Mouse (Mus musculus) inflammation-experienced regulatory T-cells, adult 6 months (primary cell): ENCODE results near the gene Zfp771. TPM values are rescaled to one million over a fixed set of nuclear protein-coding genes. Genes with fewer than 3 reads are reported as not detected.
A peak's percentile ranks its signal among the peaks of the same experiment; 100 is the strongest.
"Not testable (repeated sequence)": the region's sequence is repeated elsewhere in the genome, so short reads cannot be mapped to it uniquely, and the experiment has no call there.

Experiments
- ATAC-seq: one replicate; pipeline ENCODE4 v1.8.0; 2017
- polyA plus RNA-seq, 3 experiments: library from polyadenylated mRNA; unstranded; fragments of 100-300 nt; shearing (Covaris generic); gene quantifications; one replicate each; pipeline ENCODE4 v1.2.1; 2017

Gene Zfp771
- polyA plus RNA-seq, 3 experiments from 2014 or later: 0.46 to 1.5 TPM; not detected in 1

DNA sequence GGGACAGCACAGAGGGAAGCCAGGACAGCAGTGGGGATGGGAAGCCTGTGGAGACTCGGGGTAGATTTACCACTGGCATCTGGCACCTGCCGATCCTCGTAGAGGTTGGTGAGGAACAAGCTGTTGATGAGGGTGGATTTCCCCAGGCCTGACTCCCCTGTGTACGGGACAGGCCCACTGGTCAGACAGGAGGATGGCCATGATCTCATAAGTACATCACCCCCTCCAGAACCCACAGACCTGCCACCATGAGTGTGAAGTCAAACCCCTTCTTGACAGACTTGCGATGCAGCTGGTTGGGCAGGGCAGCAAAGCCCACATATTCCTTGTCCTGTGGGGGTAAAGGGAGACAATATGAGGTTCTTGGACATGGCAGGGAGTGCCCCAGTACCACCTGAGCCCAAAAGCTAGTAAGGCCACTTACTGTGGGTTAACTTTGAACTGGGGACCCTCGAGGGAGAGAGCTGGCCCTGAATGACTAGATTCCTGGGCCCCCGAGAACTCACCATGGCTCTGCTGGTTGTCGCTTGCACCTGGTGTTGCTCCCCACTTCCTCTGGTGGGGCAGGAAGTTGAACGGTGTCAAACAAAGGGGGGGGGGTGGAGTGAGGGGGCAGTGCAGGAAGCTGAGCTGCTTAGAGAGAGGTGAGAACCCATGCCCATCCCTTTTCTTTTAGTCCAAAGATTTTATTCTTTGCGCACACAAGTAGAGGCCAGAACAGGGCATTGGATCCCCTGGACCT lies 26.0 kb upstream of the Zfp771 start:
- ATAC-seq: peak; percentile 77

GRCm38 (mm10) chr7:127218670-127219069 lies 25.4 kb upstream of the Zfp771 start:
- peak; percentile 4 for ATAC-seq

DNA sequence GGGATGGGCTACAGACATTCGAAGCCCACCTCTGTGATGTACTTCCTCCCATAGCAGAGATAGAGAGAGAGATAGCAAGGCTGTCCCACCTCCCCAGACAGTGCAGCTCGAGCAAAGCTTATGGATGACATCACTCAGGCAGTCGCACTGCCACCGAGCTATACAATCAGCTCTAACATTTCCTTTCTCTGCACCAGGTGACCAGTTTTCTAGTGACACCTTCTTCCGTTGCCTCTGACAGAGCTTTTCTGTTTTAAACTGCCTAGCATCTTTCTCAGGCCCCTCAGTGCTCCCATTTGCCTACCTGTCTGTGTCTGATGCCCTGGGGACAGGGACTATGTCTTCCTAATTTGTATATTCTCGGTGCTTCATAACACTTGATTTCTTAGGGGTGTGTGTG lies 23.6 kb upstream of the Zfp771 start:
- ATAC-seq: peak; percentile 86

GRCm38 (mm10) chr7:127223106-127223505 lies 21.0 kb upstream of the Zfp771 start:
- no peak for ATAC-seq

GRCm38 (mm10) chr7:127223515-127224478 lies 20.3 kb upstream of the Zfp771 start:
- no peak for ATAC-seq

- ATAC-seq: no peak
These were observed 19.5 kb upstream of the Zfp771 start for GRCm38 (mm10) chr7:127224616-127225015.

- no peak for ATAC-seq
These were observed 18.7 kb upstream of the Zfp771 start for GRCm38 (mm10) chr7:127225147-127225995.

GRCm38 (mm10) chr7:127228615-127229303 lies 15.3 kb upstream of the Zfp771 start:
- ATAC-seq: peak; percentile 52

- ATAC-seq: no peak
These were observed 12.7 kb upstream of the Zfp771 start for GRCm38 (mm10) chr7:127231376-127231775.

GRCm38 (mm10) chr7:127231826-127232621 lies 12.1 kb upstream of the Zfp771 start:
- ATAC-seq: peak; percentile 12

GRCm38 (mm10) chr7:127232622-127233367 lies 11.3 kb upstream of the Zfp771 start, which contains the start of the genes Zfp553 and Sept1:
Gene Zfp553 (plus strand): TSS chr7:127233061.
Gene Sept1 (minus strand): TSS chr7:127233130.
- ATAC-seq: peak; percentile 81

GRCm38 (mm10) chr7:127233368-127233749 lies 10.7 kb upstream of the Zfp771 start:
- peak; percentile 30 for ATAC-seq

- no peak for ATAC-seq
These were observed 10.3 kb upstream of the Zfp771 start for GRCm38 (mm10) chr7:127233765-127234164.

GRCm38 (mm10) chr7:127234777-127235176 lies 9.3 kb upstream of the Zfp771 start:
- no peak for ATAC-seq

- no peak for ATAC-seq
These were observed 660 bp upstream of the Zfp771 start for GRCm38 (mm10) chr7:127243361-127243867.

DNA sequence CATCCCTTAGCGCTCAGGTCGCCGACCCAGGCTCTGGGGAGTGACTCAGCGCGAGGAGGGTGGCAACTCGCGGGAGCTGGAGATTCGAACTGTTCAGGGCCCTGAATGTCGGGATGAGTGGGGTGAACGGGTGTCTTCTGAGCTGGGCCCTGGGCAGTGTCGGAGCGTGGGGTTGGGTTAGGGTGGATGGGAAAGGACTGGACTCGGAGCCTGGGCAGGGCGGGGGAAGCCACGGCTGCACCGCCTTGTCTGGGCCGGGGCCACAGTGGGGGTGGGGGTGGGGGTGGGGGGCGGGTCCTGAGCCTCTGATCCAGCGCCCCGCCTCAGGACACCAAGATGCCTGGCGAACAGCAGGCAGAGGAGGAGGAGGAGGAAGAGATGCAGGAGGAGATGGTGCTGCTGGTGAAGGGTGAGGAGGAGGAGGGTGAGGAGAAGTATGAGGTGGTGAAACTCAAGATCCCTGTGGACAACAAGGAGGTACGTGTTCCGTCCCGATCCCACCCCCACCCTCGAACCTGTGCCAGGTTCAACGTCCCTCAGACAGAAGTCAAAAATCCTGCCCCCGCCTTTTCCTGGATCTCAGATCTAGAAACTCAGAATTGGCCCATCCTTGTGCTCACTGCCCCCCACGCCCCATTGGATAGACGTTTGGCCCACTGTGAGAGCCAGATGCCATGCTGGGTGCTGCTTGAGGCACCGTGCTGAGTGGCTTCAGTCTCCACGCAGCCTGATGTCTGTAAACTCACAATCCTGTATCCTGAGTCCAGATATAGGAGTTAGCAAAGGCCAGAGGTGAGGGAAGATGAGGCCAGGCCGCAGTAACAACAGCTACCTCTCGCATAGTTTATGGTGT lies 810 bp downstream of the Zfp771 start:
- ATAC-seq: no peak

DNA sequence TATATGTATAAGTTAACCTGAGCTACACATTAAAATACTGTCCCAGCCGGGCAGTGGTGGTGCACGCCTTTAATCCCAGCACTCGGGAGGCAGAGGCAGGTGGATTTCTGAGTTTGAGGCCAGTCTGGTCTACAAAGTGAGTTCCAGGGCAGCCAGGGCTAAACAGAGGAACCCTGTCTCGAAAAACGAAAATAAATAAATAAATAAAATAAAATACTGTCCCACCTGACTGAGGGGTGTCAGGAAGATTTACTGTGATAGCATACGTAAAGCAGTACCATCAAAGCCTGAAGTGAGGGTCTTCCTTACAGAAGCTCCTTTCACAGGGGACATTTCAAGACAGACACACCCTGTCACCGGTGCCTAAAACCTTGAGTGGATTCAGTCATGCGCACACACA lies 6.4 kb downstream of the Zfp771 start:
- not testable (repeated sequence) for ATAC-seq

DNA sequence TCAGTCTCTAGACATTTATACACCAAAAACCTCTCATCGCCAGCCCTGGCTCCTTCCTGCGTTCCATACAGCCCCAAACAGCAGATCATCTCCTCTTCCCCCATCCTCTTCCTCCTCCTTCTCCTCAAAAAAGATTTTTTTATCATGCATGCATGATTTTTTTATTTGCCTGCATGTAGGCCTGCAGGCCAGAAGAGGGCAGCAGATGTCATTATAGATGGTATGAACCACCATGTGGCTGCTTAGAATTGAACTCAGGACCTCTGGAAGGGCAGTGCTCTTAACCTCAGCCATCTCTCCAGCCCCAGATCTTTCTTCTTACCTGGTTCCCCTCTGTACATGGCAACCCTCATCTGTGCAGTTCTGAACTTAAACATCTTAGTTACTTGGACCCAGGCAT lies 8.3 kb downstream of the Zfp771 start:
- no peak for ATAC-seq

DNA sequence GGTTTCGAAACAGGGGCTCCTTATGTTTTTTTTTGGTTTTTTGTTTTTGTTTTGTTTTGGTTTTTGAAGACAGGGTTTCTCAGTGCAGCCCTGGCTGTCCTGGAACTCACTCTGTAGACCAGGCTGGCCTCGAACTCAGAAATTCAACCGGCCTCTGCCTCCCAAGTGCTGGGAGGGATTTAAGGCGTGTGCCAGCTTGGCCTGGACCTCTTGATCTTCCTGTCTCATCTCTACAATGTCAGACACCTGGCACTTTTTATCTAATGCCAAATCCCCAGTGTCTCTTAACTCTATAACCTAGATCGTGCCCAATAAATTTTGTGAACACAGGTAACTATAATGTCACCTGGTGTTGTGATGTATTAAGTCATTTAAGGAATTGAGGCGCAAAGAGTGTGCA lies 9.3 kb downstream of the Zfp771 start:
- no peak for ATAC-seq
